Mouse (Mus musculus) myocyte (in vitro differentiated cells): Measurements from ENCODE around the gene Aptx. TPM values are rescaled to one million over a fixed set of nuclear protein-coding genes. Genes with fewer than 3 reads are reported as not detected.

Experiments
- H3K27me3 ChIP-seq: one replicate; pipeline ENCODE4 v1.6.1; 2011; ENCODE audit not compliant: control insufficient read depth, insufficient read depth, insufficient read length
- H3K36me3 ChIP-seq: one replicate; pipeline ENCODE4 v1.6.1; 2011; ENCODE audit not compliant: control insufficient read depth, insufficient read depth
- H3K4me2 ChIP-seq: one replicate; pipeline ENCODE4 v1.6.1; 2011; ENCODE audit warnings: low read depth, control low read depth
- H3K4me3 ChIP-seq: one replicate; pipeline ENCODE4 v1.5.1; 2011; ENCODE audit warnings: mild to moderate bottlenecking, control low read depth, moderate library complexity
- H3K79me2 ChIP-seq: one replicate; pipeline ENCODE4 v1.6.1; 2011; ENCODE audit not compliant: control insufficient read depth, insufficient read depth
- H3ac ChIP-seq: one replicate; pipeline ENCODE4 v1.6.1; 2011; ENCODE audit not compliant: control insufficient read depth, insufficient read length
- CEBPB ChIP-seq: IDR thresholded peaks from 2 replicates; pipeline ENCODE4 v1.6.1; 2011; ENCODE audit warnings: mild to moderate bottlenecking, moderate library complexity; ENCODE audit not compliant: poor library complexity, insufficient read depth, severe bottlenecking
- E2F4 ChIP-seq: IDR thresholded peaks from one replicate; pipeline ENCODE4 v1.6.1; 2011; ENCODE audit warnings: mild to moderate bottlenecking, control low read depth, moderate library complexity; ENCODE audit not compliant: insufficient read depth
- MAX ChIP-seq: IDR thresholded peaks from one replicate; pipeline ENCODE4 v1.6.1; 2011; ENCODE audit warnings: low read depth, mild to moderate bottlenecking, control low read depth
- MYOD1 ChIP-seq, 3 experiments: IDR thresholded peaks; one replicate each; pipeline ENCODE4 v1.6.1; 2011; ENCODE audit warnings: control low read depth in 2 of 3, low read depth in 2 of 3, mild to moderate bottlenecking in 2 of 3, moderate library complexity in 1 of 3; ENCODE audit not compliant: insufficient read length in 2 of 3, control insufficient read depth in 1 of 3
- MYOG ChIP-seq, 3 experiments: IDR thresholded peaks; one replicate each; pipeline ENCODE4 v1.6.1; 2011; ENCODE audit warnings: control low read depth in 2 of 3, low read depth in 2 of 3, mild to moderate bottlenecking in 2 of 3; ENCODE audit not compliant: insufficient read length in 2 of 3, control insufficient read depth in 1 of 3, insufficient read depth in 1 of 3
- POLR2A ChIP-seq: IDR thresholded peaks from one replicate; pipeline ENCODE4 v1.6.1; 2011; ENCODE audit warnings: low read depth, mild to moderate bottlenecking, control low read depth, moderate library complexity; ENCODE audit not compliant: insufficient read length
- POLR2AphosphoS2 ChIP-seq: IDR thresholded peaks from one replicate; pipeline ENCODE4 v1.6.1; 2011; ENCODE audit warnings: low read depth, control low read depth; ENCODE audit not compliant: insufficient read length
- REST ChIP-seq: IDR thresholded peaks from one replicate; pipeline ENCODE4 v1.6.1; 2011; ENCODE audit warnings: mild to moderate bottlenecking, control low read depth, moderate library complexity; ENCODE audit not compliant: insufficient read depth, insufficient read length
- SRF ChIP-seq: IDR thresholded peaks from one replicate; pipeline ENCODE4 v1.6.1; 2011; ENCODE audit warnings: low read depth; ENCODE audit not compliant: control insufficient read depth, insufficient read length
- TCF12 ChIP-seq: IDR thresholded peaks from one replicate; pipeline ENCODE4 v1.6.1; 2011; ENCODE audit warnings: mild to moderate bottlenecking, control low read depth; ENCODE audit not compliant: poor library complexity, insufficient read depth, severe bottlenecking
- TCF3 ChIP-seq: IDR thresholded peaks from one replicate; pipeline ENCODE4 v1.6.1; 2011; ENCODE audit warnings: low read depth, control low read depth; ENCODE audit not compliant: insufficient read length
- USF1 ChIP-seq: IDR thresholded peaks from one replicate; pipeline ENCODE4 v1.6.1; 2011; ENCODE audit warnings: low read depth, mild to moderate bottlenecking, control low read depth, moderate library complexity
- polyA plus RNA-seq: library from polyadenylated mRNA; unstranded; fragments of >200 nt; fragmentation: generic; extraction: Trizol; gene quantifications from one replicate; pipeline ENCODE4 v1.2.1, GENCODE M21; 2012; ENCODE audit warnings: missing spikeins

Aptx gene
- polyA plus RNA-seq, 1 experiment, result 20.4 TPM

- H3K36me3 ChIP-seq, result no peaks in the 10 kb centered on the region
- H3K27me3 ChIP-seq, result no peaks in the 10 kb centered on the region
- H3K79me2 ChIP-seq, result no peaks in the 10 kb centered on the region
- no peak for TF ChIP-seq POLR2AphosphoS2
- TF ChIP-seq TCF12, result no peak
- no peak for TF ChIP-seq SRF
- no peak for TF ChIP-seq TCF3
- no peak for TF ChIP-seq REST
- no peak for TF ChIP-seq USF1
- no peak for TF ChIP-seq MAX
- no peak for TF ChIP-seq MYOG (IDR thresholded peaks at IDR 0.05; ENCODE audit: control insufficient read depth in 1 of 3, insufficient read depth in 1 of 3, insufficient read length in 2 of 3, low read depth in 2 of 3)
- TF ChIP-seq MYOD1 (IDR thresholded peaks at IDR 0.05; ENCODE audit: control insufficient read depth in 1 of 3, insufficient read length in 2 of 3, low read depth in 2 of 3), result no peak
- TF ChIP-seq POLR2A, result no peak
- TF ChIP-seq CEBPB, result no peak
- TF ChIP-seq E2F4, result no peak
- H3ac ChIP-seq, result no peak overlapping the region
- no peak overlapping the region for H3K4me3 ChIP-seq
- no peak overlapping the region for H3K4me2 ChIP-seq
Measured at GRCm38 (mm10) chr4:40717141-40717540, 14.1 kb upstream of the Aptx start.

- TF ChIP-seq POLR2AphosphoS2, result no peak
- H3K27me3 ChIP-seq, result no peaks in the 10 kb centered on the region
- peaks cover 22% of the 10 kb centered on the region for H3K79me2 ChIP-seq
- peak overlapping the region; percentile 88 for H3K4me2 ChIP-seq
- no peaks in the 10 kb centered on the region for H3K36me3 ChIP-seq
- H3ac ChIP-seq, result peak overlapping the region; percentile 24
- peak overlapping the region; percentile 81 for H3K4me3 ChIP-seq
Measured at GRCm38 (mm10) chr4:40703710-40704275, 799 bp upstream of the Aptx start.

GRCm38 (mm10) chr4:40701796-40702195 lies 1.2 kb downstream of the Aptx start:
- no peak for TF ChIP-seq TCF3
- TF ChIP-seq REST, result no peak
- TF ChIP-seq E2F4, result no peak
- TF ChIP-seq TCF12, result no peak
- TF ChIP-seq MYOD1 (IDR thresholded peaks at IDR 0.05; ENCODE audit: control insufficient read depth in 1 of 3, insufficient read length in 2 of 3, low read depth in 2 of 3), result no peak
- TF ChIP-seq SRF, result no peak
- TF ChIP-seq CEBPB, result no peak
- no peak for TF ChIP-seq MAX
- TF ChIP-seq POLR2A, result no peak
- TF ChIP-seq MYOG (IDR thresholded peaks at IDR 0.05; ENCODE audit: control insufficient read depth in 1 of 3, insufficient read depth in 1 of 3, insufficient read length in 2 of 3, low read depth in 2 of 3), result no peak
- TF ChIP-seq USF1, result no peak
- no peak for TF ChIP-seq POLR2AphosphoS2
- Histone ChIP-seq H3K79me2 (peaks cover 22% of the 10 kb centered on the region), H3ac (no peak overlapping the region), H3K27me3 (no peaks in the 10 kb centered on the region), H3K4me3 (peak overlapping the region; percentile 81), H3K36me3 (no peaks in the 10 kb centered on the region), H3K4me2 (peak overlapping the region; percentile 94)

- no peak overlapping the region for H3K4me3 ChIP-seq
- H3K36me3 ChIP-seq, result no peaks in the 10 kb centered on the region
- no peaks in the 10 kb centered on the region for H3K27me3 ChIP-seq
- H3K4me2 ChIP-seq, result no peak overlapping the region
- H3ac ChIP-seq, result no peak overlapping the region
- TF ChIP-seq USF1, result peak; percentile 16
- no peak for TF ChIP-seq POLR2A
- H3K79me2 ChIP-seq, result peaks cover 22% of the 10 kb centered on the region
Measured at GRCm38 (mm10) chr4:40700216-40700615, 2.8 kb downstream of the Aptx start.

- H3K27me3 ChIP-seq, result no peaks in the 10 kb centered on the region
- H3K36me3 ChIP-seq, result peaks cover 28% of the 10 kb centered on the region
- TF ChIP-seq REST (no peak), TCF12 (no peak), SRF (no peak), POLR2AphosphoS2 (no peak), TCF3 (no peak), MAX (no peak), E2F4 (no peak), POLR2A (no peak), USF1 (no peak), MYOG (IDR thresholded peaks at IDR 0.05; ENCODE audit: control insufficient read depth in 1 of 3, insufficient read depth in 1 of 3, insufficient read length in 2 of 3, low read depth in 2 of 3) (no peak), MYOD1 (IDR thresholded peaks at IDR 0.05; ENCODE audit: control insufficient read depth in 1 of 3, insufficient read length in 2 of 3, low read depth in 2 of 3) (no peak), CEBPB (no peak)
Measured at GRCm38 (mm10) chr4:40697059-40697458, 5.9 kb downstream of the Aptx start.

More at GRCm38 (mm10) chr4:40697059-40697458, 5.9 kb downstream of the Aptx start:
- Histone ChIP-seq H3K4me3 (no peak overlapping the region), H3K4me2 (peak overlapping the region; percentile 1), H3K79me2 (peaks cover 16% of the 10 kb centered on the region), H3ac (no peak overlapping the region)
